8 mouse cellular contexts compared by ENCODE assay signal in genomic region chr11:32601528-32602323, GRCm38 (mm10). TPM values are rescaled to one million over a fixed set of nuclear protein-coding genes. Genes with fewer than 3 reads are reported as not detected.
DNase-seq lines count a peak whose midpoint lies in the region; ATAC-seq and TF ChIP-seq lines count a peak whose summit lies in the region.

No protein-coding gene starts in this region.

- no peak for TF ChIP-seq CTCF in cerebellum, adult 2 months (IDR thresholded peaks at IDR 0.05; ENCODE audit: borderline replicate concordance, insufficient read depth, low read depth, low read length)

- no peak overlapping the region for H3K4me2 ChIP-seq in intestine, embryonic 16.5 days (ENCODE audit: low read depth, low read length)
- H3K4me2 ChIP-seq in lung, embryonic 15.5 days = peak overlapping the region; percentile 34

- 39% methylated on average over 12 of the region's 12 CpGs for WGBS in cerebellum, adult 2 months
- 40% methylated on average over 12 of the region's 12 CpGs for WGBS in intestine, embryonic 16.5 days
- 40% methylated on average over 12 of the region's 12 CpGs for WGBS in lung, embryonic 15.5 days

- peak overlapping the region; percentile 27 for H3K9ac ChIP-seq in intestine, embryonic 16.5 days (ENCODE audit: low read depth, low read length)
- no peak overlapping the region for H3K9ac ChIP-seq in lung, embryonic 15.5 days

- peak; percentile 46 to 53 for DNase-seq in cerebellum, adult 2 months
- no peak for DNase-seq in cerebellum, adult 9-10 months
- DNase-seq in embryo, embryonic 10.5 days (ENCODE audit: low spot score) = peak; percentile 75
- DNase-seq in layer of hippocampus, postnatal 25 days (ENCODE audit: extremely low spot score in 1 of 2, low spot score in 1 of 2) = no peak
- no peak for DNase-seq in layer of hippocampus, postnatal 14 days (ENCODE audit: low spot score in 2 of 2)
- DNase-seq in right cerebral cortex, adult 2 months (ENCODE audit: low spot score in 2 of 2) = no peak

- ATAC-seq in intestine, embryonic 16.5 days = peak; percentile 94
- ATAC-seq in lung, embryonic 15.5 days (ENCODE audit: borderline replicate concordance, extremely low read depth, low FRiP score, low TSS enrichment) = peak; percentile 74

- peak overlapping the region; percentile 51 for H3K27ac ChIP-seq in cerebellum, adult 2 months (ENCODE audit: insufficient read depth, low read length)
- peak overlapping the region; percentile 38 for H3K27ac ChIP-seq in intestine, embryonic 16.5 days (ENCODE audit: low read length)
- no peak overlapping the region for H3K27ac ChIP-seq in lung, embryonic 15.5 days

- no peaks in the 10 kb centered on the region for H3K27me3 ChIP-seq in cerebellum, adult 2 months (ENCODE audit: control insufficient read depth, insufficient read depth, low read length)
- H3K27me3 ChIP-seq in intestine, embryonic 16.5 days (replicated peaks; ENCODE audit: control insufficient read depth, insufficient read depth, low read length) = no peaks in the 10 kb centered on the region
- H3K27me3 ChIP-seq in lung, embryonic 15.5 days = no peaks in the 10 kb centered on the region

- H3K4me3 ChIP-seq in cerebellum, adult 2 months (replicated peaks; ENCODE audit: insufficient read depth, low read depth, low read length) = no peak overlapping the region
- H3K4me3 ChIP-seq in intestine, embryonic 16.5 days (ENCODE audit: low read length) = peak overlapping the region; percentile 4; the same call in 1 of the 2 replicates
- H3K4me3 ChIP-seq in lung, embryonic 15.5 days = no peak overlapping the region

- no peaks in the 10 kb centered on the region for H3K9me3 ChIP-seq in intestine, embryonic 16.5 days (ENCODE audit: control insufficient read depth, low read length)
- no peaks in the 10 kb centered on the region for H3K9me3 ChIP-seq in lung, embryonic 15.5 days

- TF ChIP-seq POLR2A in cerebellum, adult 2 months (IDR thresholded peaks at IDR 0.05; ENCODE audit: borderline replicate concordance, insufficient read depth, low read length) = no peak

- no peaks in the 10 kb centered on the region for H3K36me3 ChIP-seq in intestine, embryonic 16.5 days (ENCODE audit: control insufficient read depth, insufficient read depth, low read length)
- no peaks in the 10 kb centered on the region for H3K36me3 ChIP-seq in lung, embryonic 15.5 days

- H3K4me1 ChIP-seq in cerebellum, adult 2 months (ENCODE audit: control insufficient read depth, insufficient read depth, low read length) = peaks cover 53% of the 10 kb centered on the region
- H3K4me1 ChIP-seq in intestine, embryonic 16.5 days (ENCODE audit: control insufficient read depth, insufficient read depth, low read length) = peaks cover 25% of the 10 kb centered on the region
- peaks cover 33% of the 10 kb centered on the region for H3K4me1 ChIP-seq in lung, embryonic 15.5 days

RNA-seq across cellular contexts. Expression of gene Fbxw11, which starts 40.8 kb away (rescaled TPM):
- 122 and 132 TPM in 2 replicates for polyA plus RNA-seq in cerebellum, adult 2 months (2012; rRNA removed)
- polyA plus RNA-seq in intestine, embryonic 16.5 days (2015; fragmentation: Nextera tagmentation; extraction: Ambion mirVana) = 59.0 and 59.6 TPM in 2 replicates
- 84.9 and 85.5 TPM in 2 replicates for polyA plus RNA-seq in lung, embryonic 15.5 days (2015; fragmentation: Nextera tagmentation; extraction: Ambion mirVana)
- total RNA-seq in layer of hippocampus, postnatal 25 days (2021) = 100 to 1,000 TPM; 139 to 150 TPM
- total RNA-seq in layer of hippocampus, postnatal 14 days (2021) = 100 to 1,000 TPM; 130 to 137 TPM

Comparison
In these comparisons a context has a peak if more than half of its experiments do, and no peak if none do; other contexts are left out.
1. DNase-seq: peak in cerebellum, adult 2 months (2 of 2) and embryo, embryonic 10.5 days (single experiment); none in cerebellum, adult 9-10 months (single experiment), layer of hippocampus, postnatal 25 days (0 of 2), layer of hippocampus, postnatal 14 days (0 of 2) and right cerebral cortex, adult 2 months (0 of 2).